Comparison of ENCODE assay signal across 7 mouse cellular contexts in the genomic region with DNA sequence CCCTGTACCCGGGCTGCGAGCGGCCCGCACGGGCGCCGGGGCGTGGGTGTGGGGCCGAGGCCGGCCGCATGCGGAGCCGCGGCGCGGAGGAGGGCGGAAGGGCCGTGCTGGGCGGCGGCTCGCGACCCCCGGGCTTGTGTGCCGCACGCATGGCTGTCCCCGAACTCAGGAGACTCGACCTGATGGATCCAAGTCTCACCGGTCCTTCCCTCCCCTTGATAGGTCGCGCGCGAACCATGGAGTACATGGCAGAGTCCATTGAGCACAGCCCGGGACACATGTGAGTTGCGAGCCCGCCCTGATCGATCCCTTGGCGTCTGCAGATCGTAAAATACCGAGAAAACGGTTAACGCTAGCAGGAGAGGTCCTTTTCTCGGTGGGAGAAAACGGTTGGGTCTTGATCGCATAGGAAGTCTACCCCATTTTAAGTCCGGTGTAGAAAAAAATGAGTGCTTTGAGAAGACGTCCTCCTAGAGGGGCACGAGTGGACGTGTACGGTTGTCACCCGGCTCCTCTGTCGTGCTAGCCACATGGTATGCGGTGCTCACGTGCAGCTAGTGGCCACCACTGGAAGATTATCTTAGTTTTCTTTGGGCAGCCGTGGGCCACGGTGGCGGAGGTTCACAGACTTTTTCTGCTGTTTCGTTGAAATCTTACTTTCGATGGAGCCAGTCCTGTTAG. TPM values are rescaled to one million over a fixed set of nuclear protein-coding genes. Genes with fewer than 3 reads are reported as not detected.
DNase-seq lines count a peak whose midpoint lies in the region; ATAC-seq and TF ChIP-seq lines count a peak whose summit lies in the region.

No protein-coding gene starts in this region.

- no peak for TF ChIP-seq CTCF in bone marrow, adult 2 months (IDR thresholded peaks at IDR 0.05; ENCODE audit: control insufficient read depth, insufficient read depth, low read length)
- 0 out of 2 replicates have a peak, but pooled peaks have one; percentile 8 for TF ChIP-seq CTCF in lung, embryonic 14.5 days (IDR thresholded peaks at IDR 0.05; ENCODE audit: low read depth)
- no peak for TF ChIP-seq CTCF in olfactory bulb, adult 2 months (IDR thresholded peaks at IDR 0.05; ENCODE audit: insufficient read depth, low read depth, low read length)

- no peaks in the 10 kb centered on the region for H3K27me3 ChIP-seq in erythroblast, embryonic 14.5 days (ENCODE audit: control insufficient read depth)
- no peaks in the 10 kb centered on the region for H3K27me3 ChIP-seq in lung, embryonic 14.5 days (ENCODE audit: insufficient read depth, low read length)

- ATAC-seq in lung, embryonic 14.5 days (ENCODE audit: insufficient read depth), result peak; percentile 88

- H3K36me3 ChIP-seq in erythroblast, embryonic 14.5 days (ENCODE audit: control insufficient read depth), result peaks cover 20% of the 10 kb centered on the region
- H3K36me3 ChIP-seq in lung, embryonic 14.5 days (ENCODE audit: insufficient read depth), result peaks cover 15% of the 10 kb centered on the region

- no peak for TF ChIP-seq POLR2A in bone marrow, adult 2 months (IDR thresholded peaks at IDR 0.05; ENCODE audit: borderline replicate concordance, control insufficient read depth, low read depth, low read length)
- TF ChIP-seq POLR2A in olfactory bulb, adult 2 months (IDR thresholded peaks at IDR 0.05; ENCODE audit: insufficient read depth, low read depth, low read length), result no peak

- intact Hi-C loops in heart, postnatal 10 days (cut with DNase I), result loop anchor here (5.0 kb wide), 2 partner anchors 125 to 595 kb away; a partner anchor contains a TSS

- H3K9me3 ChIP-seq in erythroblast, embryonic 14.5 days (ENCODE audit: control insufficient read depth, low read length), result no peaks in the 10 kb centered on the region
- no peaks in the 10 kb centered on the region for H3K9me3 ChIP-seq in lung, embryonic 14.5 days (ENCODE audit: low read depth, low read length)

- H3K4me1 ChIP-seq in bone marrow, adult 2 months (ENCODE audit: control insufficient read depth, insufficient read depth, low read length), result no peaks in the 10 kb centered on the region; the same call in 1 of the 2 replicates
- H3K4me1 ChIP-seq in erythroblast, embryonic 14.5 days (ENCODE audit: control insufficient read depth), result peaks cover 24% of the 10 kb centered on the region
- no peaks in the 10 kb centered on the region for H3K4me1 ChIP-seq in lung, embryonic 14.5 days (ENCODE audit: insufficient read depth)
- no peaks in the 10 kb centered on the region for H3K4me1 ChIP-seq in olfactory bulb, adult 2 months (ENCODE audit: control insufficient read depth, insufficient read depth, low read length)

- peak; percentile 59 for DNase-seq in NIH3T3 (ENCODE audit: low read depth)
- DNase-seq in heart, postnatal 10 days, result peak; percentile 43 to 55
- DNase-seq in kidney, postnatal 4 days, result peak; percentile 33 to 56
- peak; percentile 63 for DNase-seq in lung, embryonic 14.5 days

- H3K4me2 ChIP-seq in lung, embryonic 14.5 days, result peak overlapping the region; percentile 90

- H3K9ac ChIP-seq in lung, embryonic 14.5 days, result peak overlapping the region; percentile 95

- peak overlapping the region; percentile 76 for H3K27ac ChIP-seq in bone marrow, adult 2 months (ENCODE audit: control insufficient read depth, insufficient read depth, low read depth, low read length, poor library complexity)
- H3K27ac ChIP-seq in lung, embryonic 14.5 days (ENCODE audit: low read depth), result peak overlapping the region; percentile 89
- H3K27ac ChIP-seq in olfactory bulb, adult 2 months (ENCODE audit: insufficient read depth, low read depth, low read length), result peak overlapping the region; percentile 5; the same call in 1 of the 2 replicates

- 1% methylated on average over 58 of the region's 58 CpGs for WGBS in bone marrow, adult 2 months
- WGBS in lung, embryonic 14.5 days, result under 1% methylated on average over 47 of the region's 58 CpGs
- under 1% methylated on average over 58 of the region's 58 CpGs for WGBS in olfactory bulb, adult 2 months

- peak overlapping the region; percentile 78 for H3K4me3 ChIP-seq in bone marrow, adult 2 months (replicated peaks; ENCODE audit: control insufficient read depth, low read depth, low read length)
- H3K4me3 ChIP-seq in erythroblast, embryonic 14.5 days (replicated peaks), result peak overlapping the region; percentile 96
- H3K4me3 ChIP-seq in lung, embryonic 14.5 days (ENCODE audit: low read depth, low read length), result peak overlapping the region; percentile 94
- H3K4me3 ChIP-seq in olfactory bulb, adult 2 months (ENCODE audit: insufficient read depth, low read depth, low read length), result peak overlapping the region; percentile 85

RNA-seq across cellular contexts. Expression of a gene that starts 0.5 kb away (rescaled TPM):
- polyA plus RNA-seq in bone marrow, adult 2 months (2011; ENCODE audit: insufficient read depth, insufficient read length, low replicate concordance, missing spikeins), result 29.2 and 48.6 TPM in 2 replicates
- polyA plus RNA-seq in erythroblast, embryonic 14.5 days (2012), result 1.3 and 2.6 TPM in 2 replicates
- 10 to 100 TPM; 54.4 to 55.8 TPM for total RNA-seq in heart, postnatal 10 days (2021)
- 152 and 157 TPM in 2 replicates for polyA plus RNA-seq in lung, embryonic 14.5 days (2014; fragmentation: Nextera tagmentation; extraction: Ambion mirVana)
- not detected in 2 replicates for polyA plus RNA-seq in olfactory bulb, adult 2 months (2012; ENCODE audit: insufficient read depth, insufficient read length, low replicate concordance, missing spikeins)

Comparison
In these comparisons a context has a peak if more than half of its experiments do, and no peak if none do; other contexts are left out.
1. Peak in every context shown above with its lines: DNase-seq, ATAC-seq, H3K4me3 ChIP-seq and H3K27ac ChIP-seq.
2. H3K27ac ChIP-seq: peak in every context shown above with its lines; median percentile 89 in lung, embryonic 14.5 days; 76 in bone marrow, adult 2 months; 5 in olfactory bulb, adult 2 months.